Mouse (Mus musculus) liver, embryonic 11.5 days (tissue): Measurements from ENCODE around the gene Nup155. TPM values are rescaled to one million over a fixed set of nuclear protein-coding genes. Genes with fewer than 3 reads are reported as not detected.
"Not testable (repeated sequence)": the region's sequence is repeated elsewhere in the genome, so short reads cannot be mapped to it uniquely, and the experiment has no call there.

Source experiments
- ATAC-seq: fragments of 200-750 bp; cut with Nextera tagmentation; replicated peaks from 2 replicates; pipeline ENCODE4 v1.8.0; 2017; ENCODE audit warnings: moderate number of reproducible peaks, mild to moderate bottlenecking, moderate TSS enrichment, moderate library complexity; ENCODE audit not compliant: low FRiP score
- DNase-seq: peaks from one replicate; pipeline ENCODE4 v3.0.0-alpha.2; 2017; ENCODE audit warnings: low spot score
- H3K27ac ChIP-seq: fragments of 300-500 bp; sonication (generic); 2 replicates; pipeline ENCODE4 v1.5.1; 2014; ENCODE audit warnings: mild to moderate bottlenecking, low read depth, low read length, control low read depth
- H3K27me3 ChIP-seq: fragments of 300-500 bp; sonication (generic); replicated peaks from 2 replicates; pipeline ENCODE4 v1.6.1; 2014; ENCODE audit warnings: low read length, mixed read lengths; ENCODE audit not compliant: control insufficient read depth, insufficient read depth
- H3K36me3 ChIP-seq: fragments of 300-500 bp; sonication (generic); 2 replicates; pipeline ENCODE4 v1.6.1; 2014; ENCODE audit warnings: mild to moderate bottlenecking, low read length, moderate library complexity, mixed read lengths; ENCODE audit not compliant: control insufficient read depth, insufficient read depth
- H3K4me1 ChIP-seq: fragments of 300-500 bp; sonication (generic); replicated peaks from 2 replicates; pipeline ENCODE4 v1.6.1; 2014; ENCODE audit warnings: low read length, mixed read lengths; ENCODE audit not compliant: control insufficient read depth, insufficient read depth
- H3K4me2 ChIP-seq: fragments of 300-500 bp; sonication (generic); 2 replicates; pipeline ENCODE4 v1.6.1; 2014; ENCODE audit warnings: mild to moderate bottlenecking, control low read depth, moderate library complexity
- H3K4me3 ChIP-seq: fragments of 300-500 bp; sonication (generic); 2 replicates; pipeline ENCODE4 v1.5.1; 2014; ENCODE audit warnings: low read depth, low read length, control low read depth
- H3K9ac ChIP-seq: fragments of 300-500 bp; sonication (generic); 2 replicates; pipeline ENCODE4 v1.6.1; 2014; ENCODE audit warnings: low read depth, low read length, control low read depth
- H3K9me3 ChIP-seq: fragments of 300-500 bp; sonication (generic); 2 replicates; pipeline ENCODE4 v1.6.1; 2016; ENCODE audit warnings: low read length, inconsistent platforms, mixed read lengths; ENCODE audit not compliant: control insufficient read depth
- WGBS: fragments of 180-500 bp; shearing (Covaris S2); extraction: QIAGEN DNeasy Blood & Tissue Kit; methylation state at CpG from one replicate; pipeline ENCODE4 v1.1.7; 2014; 5-methylcytosine and 5-hydroxymethylcytosine counted together
- polyA plus RNA-seq: library from polyadenylated mRNA; unstranded; fragments of >200 nt; fragmentation: Nextera tagmentation; extraction: Ambion mirVana; gene quantifications from 2 replicates; pipeline ENCODE4 v1.2.1, GENCODE M21; 2014

The Nup155 gene
- polyA plus RNA-seq: 32.1 and 38.5 TPM in 2 replicates

DNA sequence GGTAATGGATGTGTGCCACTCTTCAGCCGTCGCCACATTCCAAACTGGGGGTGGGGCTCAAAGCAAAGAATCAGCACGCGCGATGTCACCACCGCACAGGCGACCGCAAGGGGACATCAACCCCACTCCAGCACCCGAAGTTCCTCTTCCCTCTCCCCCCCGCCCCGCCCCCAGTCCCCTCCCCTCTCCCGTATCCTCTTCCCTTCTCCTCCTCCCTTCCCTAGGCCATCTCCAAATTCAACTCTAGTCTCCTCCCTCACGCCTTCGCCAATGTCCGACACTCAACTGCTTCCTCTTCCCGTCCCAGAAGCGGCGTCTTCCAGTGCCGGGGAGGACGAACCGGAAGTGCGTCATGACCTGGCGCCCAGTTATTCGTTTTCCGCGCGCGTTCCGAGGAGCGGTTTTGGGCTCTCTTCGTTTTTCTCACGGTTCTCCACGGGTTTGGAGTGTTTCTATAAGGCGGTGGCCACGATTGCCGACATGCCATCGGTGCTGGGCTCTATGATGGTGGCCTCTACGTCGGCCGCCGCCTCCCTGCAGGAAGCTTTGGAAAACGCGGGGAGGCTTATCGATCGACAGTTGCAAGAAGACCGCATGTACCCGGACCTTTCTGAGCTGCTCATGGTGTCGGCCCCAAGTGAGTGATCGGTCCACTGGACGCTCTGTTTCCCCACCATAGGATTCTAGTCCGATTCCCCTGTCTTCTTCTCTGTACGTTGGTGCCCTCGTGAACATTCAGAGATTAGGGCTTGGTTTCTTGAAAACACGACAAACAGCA lies at the start of gene Nup155:
Gene Nup155 (plus strand): TSS at position 308 of the 778 bp plus-strand sequence.
- peaks cover 7% of the 10 kb centered on the region for H3K4me1 ChIP-seq
- WGBS: under 1% methylated on average over 54 of the region's 54 CpGs
- peak within 1 kb of the TSS; percentile 65 for H3K4me2 ChIP-seq
- H3K27me3 ChIP-seq: no peaks in the 10 kb centered on the region
- H3K4me3 ChIP-seq: peak within 1 kb of the TSS; percentile 72
- H3K9ac ChIP-seq: peak within 1 kb of the TSS; percentile 86
- no peaks in the 10 kb centered on the region for H3K9me3 ChIP-seq
- peak within 1 kb of the TSS; percentile 75 for H3K27ac ChIP-seq
- DNase-seq: peak; percentile 93
- peak; percentile 95 for ATAC-seq
- H3K36me3 ChIP-seq: peaks cover 17% of the 10 kb centered on the region

DNA sequence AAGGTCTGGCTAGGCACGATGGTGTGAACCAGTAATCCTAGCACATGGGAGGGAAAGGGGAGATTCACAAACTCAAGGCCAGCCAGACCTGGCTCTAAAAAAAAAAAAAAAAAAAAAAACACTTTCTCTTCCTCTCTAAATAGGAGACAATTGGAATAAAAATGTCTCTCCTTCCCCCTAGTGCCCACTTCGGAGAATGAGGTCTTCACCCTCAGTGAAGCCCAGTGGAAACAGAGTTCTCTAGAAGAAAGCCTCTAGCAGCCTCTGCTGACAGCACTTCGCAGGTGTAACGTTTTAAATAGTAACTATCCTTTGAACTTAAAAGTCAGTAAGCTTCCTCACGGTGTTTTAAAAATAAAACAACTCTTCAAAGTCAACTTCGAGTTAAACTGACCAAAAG lies 43.9 kb upstream of the Nup155 start:
- no peak overlapping the region for H3K4me3 ChIP-seq
- no peak for DNase-seq
- no peak overlapping the region for H3K27ac ChIP-seq
- no peaks in the 10 kb centered on the region for H3K9me3 ChIP-seq
- no peak overlapping the region for H3K4me2 ChIP-seq
- H3K27me3 ChIP-seq: no peaks in the 10 kb centered on the region
- 79% methylated on average over 6 of the region's 6 CpGs for WGBS
- no peaks in the 10 kb centered on the region for H3K4me1 ChIP-seq
- 0 out of 2 replicates have a peak, but pooled peaks cover 2% of the 10 kb centered on the region for H3K36me3 ChIP-seq
- no peak for ATAC-seq
- H3K9ac ChIP-seq: no peak overlapping the region

DNA sequence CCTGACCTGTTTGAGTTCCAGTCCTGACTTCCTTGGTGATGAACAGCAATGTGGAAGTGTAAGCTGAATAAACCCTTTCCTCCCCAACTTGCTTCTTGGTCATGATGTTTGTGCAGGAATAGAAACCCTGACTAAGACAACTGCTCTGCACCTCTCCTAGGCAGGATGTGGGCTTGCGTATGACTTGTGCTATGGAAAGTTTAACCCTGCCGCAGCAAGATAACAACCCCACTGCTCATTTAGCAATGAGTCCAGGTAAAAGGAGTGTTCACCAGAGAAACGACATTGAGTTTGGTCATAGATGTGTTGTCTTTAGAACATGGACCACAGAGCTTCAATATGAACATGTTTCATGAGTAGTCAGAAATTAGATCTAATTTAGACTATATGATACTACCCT lies 35.9 kb upstream of the Nup155 start:
- not testable (repeated sequence) for H3K4me1 ChIP-seq, H3K4me2 ChIP-seq, H3K9me3 ChIP-seq, H3K36me3 ChIP-seq, ATAC-seq, DNase-seq, H3K27ac ChIP-seq, H3K9ac ChIP-seq, H3K27me3 ChIP-seq, H3K4me3 ChIP-seq
- WGBS: 82% methylated on average over 3 of the region's 3 CpGs

GRCm38 (mm10) chr15:8082139-8082538 lies 26.9 kb upstream of the Nup155 start:
- ATAC-seq (no peak), DNase-seq (no peak)
- H3K9me3 ChIP-seq: no peaks in the 10 kb centered on the region
- H3K27me3 ChIP-seq: no peaks in the 10 kb centered on the region
- H3K4me1 ChIP-seq: no peaks in the 10 kb centered on the region
- no peak overlapping the region for H3K9ac ChIP-seq
- H3K36me3 ChIP-seq: peaks cover 2% of the 10 kb centered on the region; the same call in 1 of the 2 replicates
- no peak overlapping the region for H3K27ac ChIP-seq
- WGBS: 92% methylated on average over 8 of the region's 8 CpGs
- no peak overlapping the region for H3K4me3 ChIP-seq
- no peak overlapping the region for H3K4me2 ChIP-seq

DNA sequence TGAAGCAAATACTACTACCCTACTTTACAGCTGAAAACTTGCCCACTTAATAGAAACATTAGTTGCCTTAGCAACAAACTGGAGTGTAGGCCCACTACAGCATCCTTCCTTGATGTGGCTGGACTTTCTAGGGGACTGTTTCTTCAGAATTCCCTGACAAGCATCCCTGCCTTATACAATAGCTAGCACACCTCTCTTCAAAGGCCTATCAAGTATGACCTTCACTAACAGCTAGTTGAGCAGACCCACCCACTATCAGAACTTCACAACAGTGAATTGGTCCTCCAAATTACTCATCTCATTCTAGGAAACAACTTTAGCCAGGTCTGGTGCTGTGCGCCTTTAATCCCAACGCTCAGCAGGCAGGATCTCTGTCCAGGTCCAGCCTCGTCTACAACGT lies 21.8 kb upstream of the Nup155 start:
- Histone ChIP-seq H3K9me3 (no peaks in the 10 kb centered on the region), H3K27me3 (no peaks in the 10 kb centered on the region), H3K4me1 (no peaks in the 10 kb centered on the region), H3K4me3 (no peak overlapping the region), H3K4me2 (no peak overlapping the region), H3K36me3 (peaks cover 7% of the 10 kb centered on the region; the same call in 1 of the 2 replicates), H3K9ac (no peak overlapping the region), H3K27ac (no peak overlapping the region)
- ATAC-seq: no peak
- no peak for DNase-seq
- 86% methylated on average over 4 of the region's 4 CpGs for WGBS

GRCm38 (mm10) chr15:8088715-8089114 lies 20.4 kb upstream of the Nup155 start:
- Histone ChIP-seq H3K36me3 (peaks cover 12% of the 10 kb centered on the region; the same call in 1 of the 2 replicates), H3K4me1 (no peaks in the 10 kb centered on the region), H3K4me2 (no peak overlapping the region), H3K9me3 (no peaks in the 10 kb centered on the region), H3K27me3 (no peaks in the 10 kb centered on the region), H3K4me3 (no peak overlapping the region), H3K9ac (no peak overlapping the region), H3K27ac (no peak overlapping the region)
- DNase-seq: no peak
- no peak for ATAC-seq
- 79% methylated on average over 3 of the region's 3 CpGs for WGBS

DNA sequence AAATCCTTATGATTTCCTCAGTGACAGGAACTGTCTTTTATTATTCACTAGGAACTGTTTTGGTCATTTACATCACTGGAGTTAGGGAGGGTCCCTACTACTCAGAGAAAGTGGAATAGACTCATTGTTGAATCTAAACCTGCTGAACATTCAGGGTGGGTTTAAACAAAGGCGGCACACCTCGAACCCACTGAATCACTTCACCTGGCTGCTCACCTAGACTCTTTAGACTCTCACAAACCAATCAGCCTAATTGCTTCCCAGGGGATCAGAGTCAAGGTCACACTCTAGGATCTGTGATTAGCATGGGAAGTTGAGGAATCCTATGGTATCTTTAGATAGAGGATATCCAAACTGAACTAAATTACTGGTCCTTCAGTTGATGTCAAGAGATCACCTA lies 18.4 kb upstream of the Nup155 start:
- DNase-seq: no peak
- H3K27me3 ChIP-seq: no peaks in the 10 kb centered on the region
- no peaks in the 10 kb centered on the region for H3K9me3 ChIP-seq
- ATAC-seq: no peak
- WGBS: 93% methylated on average over 2 of the region's 2 CpGs
- H3K9ac ChIP-seq: no peak overlapping the region
- H3K4me2 ChIP-seq: no peak overlapping the region
- no peak overlapping the region for H3K27ac ChIP-seq
- peaks cover 13% of the 10 kb centered on the region; the same call in 1 of the 2 replicates for H3K36me3 ChIP-seq
- H3K4me1 ChIP-seq: no peaks in the 10 kb centered on the region
- H3K4me3 ChIP-seq: no peak overlapping the region

GRCm38 (mm10) chr15:8092668-8093067 lies 16.4 kb upstream of the Nup155 start:
- H3K36me3 ChIP-seq: peaks cover 18% of the 10 kb centered on the region; the same call in 1 of the 2 replicates
- not testable (repeated sequence) for ATAC-seq, H3K4me2 ChIP-seq, H3K9me3 ChIP-seq, DNase-seq, H3K27ac ChIP-seq, H3K4me1 ChIP-seq, H3K27me3 ChIP-seq, H3K9ac ChIP-seq, H3K4me3 ChIP-seq
- 92% methylated on average over 1 of the region's 1 CpGs for WGBS

DNA sequence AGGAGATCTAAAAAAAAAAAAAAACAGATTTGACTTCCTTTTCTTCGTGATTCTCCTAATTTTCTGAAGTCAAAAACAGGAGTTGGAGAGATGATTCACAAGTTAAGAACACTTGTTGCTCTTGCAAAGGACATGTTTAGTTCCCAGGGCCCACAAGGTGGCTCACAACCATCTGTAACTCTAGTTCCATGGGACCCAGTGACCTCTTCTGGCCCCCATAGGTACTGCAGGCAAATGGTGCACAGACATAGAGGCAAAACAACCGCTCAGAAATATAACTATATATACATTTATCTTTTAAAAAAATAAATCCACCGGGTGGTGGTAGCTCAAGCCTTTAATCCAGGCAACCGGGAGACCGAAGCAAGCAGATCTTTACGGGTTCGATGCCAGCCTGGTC lies 11.2 kb upstream of the Nup155 start:
- Histone ChIP-seq H3K4me3 (peak overlapping the region; percentile 90), H3K27ac (no peak overlapping the region), H3K9me3 (no peaks in the 10 kb centered on the region), H3K4me2 (peak overlapping the region; percentile 68), H3K27me3 (no peaks in the 10 kb centered on the region), H3K9ac (no peak overlapping the region), H3K36me3 (peaks cover 11% of the 10 kb centered on the region; the same call in 1 of the 2 replicates), H3K4me1 (no peaks in the 10 kb centered on the region)
- 20% methylated on average over 7 of the region's 7 CpGs for WGBS
- DNase-seq (peak; percentile 71), ATAC-seq (no peak)
